ENCODE assay signal across 18 mouse cellular contexts in the genomic region with DNA sequence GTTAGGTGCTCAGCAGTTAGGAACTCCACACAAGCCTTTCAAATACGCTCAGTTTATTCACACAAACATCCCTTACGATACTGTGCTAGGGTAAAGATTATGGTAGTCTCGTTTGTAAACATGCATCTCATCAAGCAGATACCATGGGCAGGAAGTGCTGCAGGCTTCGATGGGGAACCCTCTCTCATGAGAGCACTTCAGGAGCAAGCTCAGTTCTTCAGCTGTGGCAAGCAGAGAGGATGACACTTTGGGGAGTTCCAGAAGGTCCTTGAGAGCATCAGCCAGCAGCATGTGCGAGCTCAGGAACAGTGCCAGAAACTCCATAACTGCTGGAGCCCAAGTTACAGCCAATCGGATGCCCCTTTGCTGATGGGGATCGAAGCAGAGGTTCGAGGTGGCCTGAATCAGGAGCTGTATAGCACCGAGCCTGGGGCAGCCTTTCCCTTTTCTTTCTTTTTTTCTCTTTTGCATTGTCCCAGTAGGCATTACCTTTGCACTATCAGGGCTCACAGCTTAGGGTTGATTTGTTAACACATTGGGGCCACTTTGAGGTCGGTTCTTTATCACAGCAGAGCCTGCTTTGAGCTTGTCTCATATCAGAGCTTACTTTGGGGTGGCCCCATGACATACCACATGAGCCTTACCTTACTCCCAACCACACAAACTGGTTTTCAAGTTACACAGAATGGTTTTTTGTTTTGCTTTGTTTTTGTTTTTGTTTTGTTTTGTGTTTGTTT. TPM values are rescaled to one million over a fixed set of nuclear protein-coding genes. Genes with fewer than 3 reads are reported as not detected.
DNase-seq lines count a peak whose midpoint lies in the region; ATAC-seq and TF ChIP-seq lines count a peak whose summit lies in the region.
"Had no signal": no experiment of that assay in that cellular context is flagged by ENCODE, and none has a peak within 500 bp of the region (broad histone marks: within the 10 kb centered on the region; RNA-seq: fewer than 3 reads in every experiment).

No protein-coding gene starts in this region.

- H3K4me2 ChIP-seq in intestine, postnatal 0 days (replicated peaks; ENCODE audit: low read depth), result no peak overlapping the region
- H3K4me2 ChIP-seq: forebrain, embryonic 13.5 days; heart, embryonic 15.5 days; hindbrain, embryonic 14.5 days; kidney, embryonic 15.5 days; midbrain, embryonic 12.5 days had no signal

- no peak overlapping the region for H3K9ac ChIP-seq in intestine, postnatal 0 days (ENCODE audit: low read depth, low read length)
- H3K9ac ChIP-seq: forebrain, embryonic 13.5 days; heart, embryonic 15.5 days; hindbrain, embryonic 14.5 days; kidney, embryonic 15.5 days; midbrain, embryonic 12.5 days had no signal

- no peaks in the 10 kb centered on the region for H3K9me3 ChIP-seq in intestine, postnatal 0 days (ENCODE audit: control insufficient read depth)
- H3K9me3 ChIP-seq in hindbrain, embryonic 10.5 days, result no peaks in the 10 kb centered on the region
- H3K9me3 ChIP-seq: forebrain, embryonic 13.5 days; G1E; heart, embryonic 15.5 days; kidney, embryonic 15.5 days had no signal

- H3K36me3 ChIP-seq in intestine, postnatal 0 days (ENCODE audit: control insufficient read depth, insufficient read depth), result no peaks in the 10 kb centered on the region
- no peaks in the 10 kb centered on the region for H3K36me3 ChIP-seq in hindbrain, embryonic 10.5 days
- H3K36me3 ChIP-seq: G1E; heart, embryonic 15.5 days; kidney, embryonic 15.5 days; midbrain, embryonic 12.5 days had no signal

- no peaks in the 10 kb centered on the region for H3K4me1 ChIP-seq in intestine, postnatal 0 days (replicated peaks; ENCODE audit: control insufficient read depth, insufficient read depth, low read length)
- peaks cover 3% of the 10 kb centered on the region; the same call in 1 of the 2 replicates for H3K4me1 ChIP-seq in hindbrain, embryonic 10.5 days (replicated peaks)
- H3K4me1 ChIP-seq: forebrain, embryonic 13.5 days; midbrain, embryonic 12.5 days had no signal

- H3K27ac ChIP-seq in left cerebral cortex, adult 2 months, result 0 out of 2 replicates have a peak overlapping the region, but pooled peaks have one; percentile 13
- no peak overlapping the region for H3K27ac ChIP-seq in intestine, postnatal 0 days (ENCODE audit: low read depth, low read length)
- H3K27ac ChIP-seq in hindbrain, embryonic 10.5 days, result no peak overlapping the region
- H3K27ac ChIP-seq: forebrain, embryonic 13.5 days; heart, embryonic 15.5 days; hindbrain, embryonic 14.5 days; kidney, embryonic 15.5 days; midbrain, embryonic 12.5 days had no signal

- H3K4me3 ChIP-seq in left cerebral cortex, adult 2 months, result no peak overlapping the region
- no peak overlapping the region for H3K4me3 ChIP-seq in intestine, postnatal 0 days (ENCODE audit: low read depth, low read length)
- no peak overlapping the region for H3K4me3 ChIP-seq in hindbrain, embryonic 10.5 days
- H3K4me3 ChIP-seq: forebrain, embryonic 13.5 days; heart, embryonic 15.5 days; kidney, embryonic 15.5 days; midbrain, embryonic 12.5 days had no signal

- WGBS in intestine, postnatal 0 days, result 54% methylated on average over 10 of the region's 10 CpGs
- WGBS in hindbrain, embryonic 10.5 days, result 83% methylated on average over 10 of the region's 10 CpGs

- ATAC-seq in common myeloid progenitor, adult 5-6 weeks (replicated peaks; ENCODE audit: low read depth, poor library complexity, severe bottlenecking), result peak; percentile 80
- peak; percentile 47 for ATAC-seq in intestine, postnatal 0 days
- peak; percentile 95 for ATAC-seq in megakaryocyte progenitor cell, adult 5-6 weeks (replicated peaks; ENCODE audit: poor library complexity)
- ATAC-seq: forebrain, embryonic 13.5 days had no signal

- intact Hi-C loops in left cerebral cortex, adult 2 months (cut with DNase I), result no loop called here
- intact Hi-C loops in left cerebral cortex, postnatal 10 days (cut with DNase I), result no loop called here

- no peak for DNase-seq in left cerebral cortex, adult 2 months (ENCODE audit: extremely low spot score in 1 of 2, low spot score in 2 of 2)
- DNase-seq in left cerebral cortex, postnatal 10 days (ENCODE audit: extremely low spot score in 1 of 2, low spot score in 2 of 2), result no peak
- DNase-seq in lung, postnatal 14 days, result no peak
- DNase-seq in hindbrain, embryonic 10.5 days (ENCODE audit: low spot score), result no peak
- DNase-seq in adipocyte (ENCODE audit: low spot score), result no peak
- DNase-seq: adrenal gland, postnatal 36 days; B cell, adult 2 months; lung, postnatal 36 days; thymus, adult 2 months had no signal

- TF ChIP-seq CTCF in left cerebral cortex, adult 2 months (IDR thresholded peaks at IDR 0.05), result no peak
- no peak for TF ChIP-seq CTCF in intestine, postnatal 0 days (IDR thresholded peaks at IDR 0.05; ENCODE audit: low read depth)

- no peaks in the 10 kb centered on the region for H3K27me3 ChIP-seq in intestine, postnatal 0 days (replicated peaks; ENCODE audit: control insufficient read depth, insufficient read depth, low read length)
- H3K27me3 ChIP-seq in hindbrain, embryonic 10.5 days (ENCODE audit: insufficient read depth, poor library complexity, severe bottlenecking), result no peaks in the 10 kb centered on the region
- H3K27me3 ChIP-seq: forebrain, embryonic 13.5 days; heart, embryonic 15.5 days; kidney, embryonic 15.5 days; midbrain, embryonic 12.5 days had no signal

RNA-seq across cellular contexts. Expression of gene Aig1, which starts 5.7 kb away (rescaled TPM):
- 10 to 100 TPM; 60.9 to 61.3 TPM for total RNA-seq in left cerebral cortex, adult 2 months (2021)
- total RNA-seq in left cerebral cortex, postnatal 10 days (2021), result 10 to 100 TPM; 71.2 to 76.6 TPM
- total RNA-seq in common myeloid progenitor, adult 5-6 weeks (2017), result 20.9 and 21.6 TPM in 2 replicates
- polyA plus RNA-seq in intestine, postnatal 0 days (2015; fragmentation: Nextera tagmentation; extraction: Ambion mirVana), result 88.3 and 92.9 TPM in 2 replicates
- 11.7 and 23.6 TPM in 2 replicates for total RNA-seq in megakaryocyte progenitor cell, adult 5-6 weeks (2015)
- 8.8 and 9.6 TPM in 2 replicates for total RNA-seq in megakaryocyte progenitor cell, adult 5-6 weeks (2017)
- 32.5 and 38.6 TPM in 2 replicates for polyA plus RNA-seq in hindbrain, embryonic 10.5 days (2016; fragmentation: Nextera tagmentation; extraction: Ambion mirVana)
- polyA plus RNA-seq: G1E had no signal
